Mouse (Mus musculus): ENCODE results near the gene Thoc5. TPM values are rescaled to one million over a fixed set of nuclear protein-coding genes. Genes with fewer than 3 reads are reported as not detected.

Thoc5 gene
- polyA plus RNA-seq, 1 experiment from 2014 or later: 40.5 TPM

- Histone ChIP-seq H3K9me3 (ENCODE audit: control insufficient read depth, low read length) (no peaks in the 10 kb centered on the region), H3K36me3 (ENCODE audit: control insufficient read depth, insufficient read depth, low read length) (no peaks in the 10 kb centered on the region), H3K4me3 (ENCODE audit: low read depth, low read length) (no peak overlapping the region), H3K4me1 (replicated peaks; ENCODE audit: control insufficient read depth, insufficient read depth, low read length) (no peaks in the 10 kb centered on the region), H3K9ac (ENCODE audit: low read depth, low read length) (no peak overlapping the region), H3K27me3 (replicated peaks; ENCODE audit: control insufficient read depth, insufficient read depth, low read length) (no peaks in the 10 kb centered on the region), H3K27ac (ENCODE audit: low read depth, low read length) (no peak overlapping the region), H3K4me2 (no peak overlapping the region)
- DNase-seq (ENCODE audit: low spot score) (no peak), ATAC-seq (replicated peaks; ENCODE audit: low FRiP score) (no peak)
- 52% methylated on average over 11 of the region's 11 CpGs for WGBS
These were observed 33.1 kb upstream of the Thoc5 start for GRCm38 (mm10) chr11:4861816-4862604.

- DNase-seq (ENCODE audit: low spot score): no peak
- no peaks in the 10 kb centered on the region for H3K27me3 ChIP-seq (replicated peaks; ENCODE audit: control insufficient read depth, insufficient read depth, low read length)
- no peak overlapping the region for H3K9ac ChIP-seq (ENCODE audit: low read depth, low read length)
- no peaks in the 10 kb centered on the region for H3K9me3 ChIP-seq (ENCODE audit: control insufficient read depth, low read length)
- H3K27ac ChIP-seq (ENCODE audit: low read depth, low read length): no peak overlapping the region
- no peak overlapping the region for H3K4me2 ChIP-seq
- ATAC-seq (replicated peaks; ENCODE audit: low FRiP score): no peak
- no peaks in the 10 kb centered on the region for H3K36me3 ChIP-seq (ENCODE audit: control insufficient read depth, insufficient read depth, low read length)
- H3K4me1 ChIP-seq (replicated peaks; ENCODE audit: control insufficient read depth, insufficient read depth, low read length): no peaks in the 10 kb centered on the region
- no peak overlapping the region for H3K4me3 ChIP-seq (ENCODE audit: low read depth, low read length)
- 82% methylated on average over 1 of the region's 1 CpGs for WGBS
These were observed 32.4 kb upstream of the Thoc5 start for GRCm38 (mm10) chr11:4862730-4863129.

GRCm38 (mm10) chr11:4865645-4866251 lies 29.4 kb upstream of the Thoc5 start:
- Histone ChIP-seq H3K27me3 (replicated peaks; ENCODE audit: control insufficient read depth, insufficient read depth, low read length) (no peaks in the 10 kb centered on the region), H3K27ac (ENCODE audit: low read depth, low read length) (no peak overlapping the region), H3K36me3 (ENCODE audit: control insufficient read depth, insufficient read depth, low read length) (no peaks in the 10 kb centered on the region), H3K4me1 (replicated peaks; ENCODE audit: control insufficient read depth, insufficient read depth, low read length) (no peaks in the 10 kb centered on the region), H3K4me2 (no peak overlapping the region), H3K4me3 (ENCODE audit: low read depth, low read length) (no peak overlapping the region), H3K9ac (ENCODE audit: low read depth, low read length) (no peak overlapping the region), H3K9me3 (ENCODE audit: control insufficient read depth, low read length) (no peaks in the 10 kb centered on the region)
- no peak for DNase-seq (ENCODE audit: low spot score)
- 31% methylated on average over 10 of the region's 10 CpGs for WGBS
- ATAC-seq (replicated peaks; ENCODE audit: low FRiP score): no peak

GRCm38 (mm10) chr11:4873755-4874475 lies 21.2 kb upstream of the Thoc5 start, which contains the start of gene Nipsnap1:
Nipsnap1 (plus strand) TSS chr11:4873951.
- Histone ChIP-seq H3K4me1 (replicated peaks; ENCODE audit: control insufficient read depth, insufficient read depth, low read length) (0 out of 2 replicates have a peak, but pooled peaks cover 3% of the 10 kb centered on the region), H3K27ac (ENCODE audit: low read depth, low read length) (peak within 1 kb of the TSS; percentile 70), H3K27me3 (replicated peaks; ENCODE audit: control insufficient read depth, insufficient read depth, low read length) (no peaks in the 10 kb centered on the region), H3K9ac (ENCODE audit: low read depth, low read length) (peak within 1 kb of the TSS; percentile 58), H3K9me3 (ENCODE audit: control insufficient read depth, low read length) (no peaks in the 10 kb centered on the region), H3K4me2 (peak within 1 kb of the TSS; percentile 83), H3K36me3 (ENCODE audit: control insufficient read depth, insufficient read depth, low read length) (peaks cover 6% of the 10 kb centered on the region; the same call in 1 of the 2 replicates), H3K4me3 (ENCODE audit: low read depth, low read length) (peak within 1 kb of the TSS; percentile 56)
- DNase-seq (ENCODE audit: low spot score): peak; percentile 88
- ATAC-seq (replicated peaks; ENCODE audit: low FRiP score): peak; percentile 91
- 1% methylated on average over 30 of the region's 30 CpGs for WGBS

GRCm38 (mm10) chr11:4874551-4874950 lies 20.6 kb upstream of the Thoc5 start:
- 0 out of 2 replicates have a peak, but pooled peaks cover 3% of the 10 kb centered on the region for H3K4me1 ChIP-seq (replicated peaks; ENCODE audit: control insufficient read depth, insufficient read depth, low read length)
- peak overlapping the region; percentile 58 for H3K9ac ChIP-seq (ENCODE audit: low read depth, low read length)
- H3K4me3 ChIP-seq (ENCODE audit: low read depth, low read length): peak overlapping the region; percentile 56
- DNase-seq (ENCODE audit: low spot score) (peak; percentile 44), ATAC-seq (replicated peaks; ENCODE audit: low FRiP score) (peak; percentile 83)
- peaks cover 6% of the 10 kb centered on the region; the same call in 1 of the 2 replicates for H3K36me3 ChIP-seq (ENCODE audit: control insufficient read depth, insufficient read depth, low read length)
- peak overlapping the region; percentile 70 for H3K27ac ChIP-seq (ENCODE audit: low read depth, low read length)
- H3K4me2 ChIP-seq: peak overlapping the region; percentile 83
- WGBS: 11% methylated on average over 10 of the region's 10 CpGs
- no peaks in the 10 kb centered on the region for H3K9me3 ChIP-seq (ENCODE audit: control insufficient read depth, low read length)
- H3K27me3 ChIP-seq (replicated peaks; ENCODE audit: control insufficient read depth, insufficient read depth, low read length): no peaks in the 10 kb centered on the region

GRCm38 (mm10) chr11:4881087-4881486 lies 14.0 kb upstream of the Thoc5 start:
- 79% methylated on average over 4 of the region's 4 CpGs for WGBS
- Histone ChIP-seq H3K27me3 (replicated peaks; ENCODE audit: control insufficient read depth, insufficient read depth, low read length) (no peaks in the 10 kb centered on the region), H3K4me2 (no peak overlapping the region), H3K27ac (ENCODE audit: low read depth, low read length) (no peak overlapping the region), H3K36me3 (ENCODE audit: control insufficient read depth, insufficient read depth, low read length) (peaks cover 4% of the 10 kb centered on the region; the same call in 1 of the 2 replicates), H3K4me3 (ENCODE audit: low read depth, low read length) (no peak overlapping the region), H3K9ac (ENCODE audit: low read depth, low read length) (no peak overlapping the region), H3K4me1 (replicated peaks; ENCODE audit: control insufficient read depth, insufficient read depth, low read length) (peaks cover 10% of the 10 kb centered on the region), H3K9me3 (ENCODE audit: control insufficient read depth, low read length) (no peaks in the 10 kb centered on the region)
- no peak for DNase-seq (ENCODE audit: low spot score)
- ATAC-seq (replicated peaks; ENCODE audit: low FRiP score): no peak

- peaks cover 10% of the 10 kb centered on the region for H3K4me1 ChIP-seq (replicated peaks; ENCODE audit: control insufficient read depth, insufficient read depth, low read length)
- WGBS: 50% methylated on average over 14 of the region's 14 CpGs
- 0 out of 2 replicates have a peak overlapping the region, but pooled peaks have one; percentile 55 for H3K27ac ChIP-seq (ENCODE audit: low read depth, low read length)
- H3K4me3 ChIP-seq (ENCODE audit: low read depth, low read length): no peak overlapping the region
- ATAC-seq (replicated peaks; ENCODE audit: low FRiP score): peak; percentile 74
- H3K36me3 ChIP-seq (ENCODE audit: control insufficient read depth, insufficient read depth, low read length): no peaks in the 10 kb centered on the region
- peak; percentile 47 for DNase-seq (ENCODE audit: low spot score)
- H3K9me3 ChIP-seq (ENCODE audit: control insufficient read depth, low read length): no peaks in the 10 kb centered on the region
- H3K4me2 ChIP-seq: peak overlapping the region; percentile 46
- H3K27me3 ChIP-seq (replicated peaks; ENCODE audit: control insufficient read depth, insufficient read depth, low read length): no peaks in the 10 kb centered on the region
- no peak overlapping the region for H3K9ac ChIP-seq (ENCODE audit: low read depth, low read length)
These were observed 12.1 kb upstream of the Thoc5 start for GRCm38 (mm10) chr11:4882892-4883627.

GRCm38 (mm10) chr11:4885385-4885903 lies 9.7 kb upstream of the Thoc5 start:
- ATAC-seq (replicated peaks; ENCODE audit: low FRiP score) (no peak), DNase-seq (ENCODE audit: low spot score) (no peak)
- H3K4me2 ChIP-seq: no peak overlapping the region
- peaks cover 10% of the 10 kb centered on the region; the same call in 1 of the 2 replicates for H3K36me3 ChIP-seq (ENCODE audit: control insufficient read depth, insufficient read depth, low read length)
- no peaks in the 10 kb centered on the region for H3K27me3 ChIP-seq (replicated peaks; ENCODE audit: control insufficient read depth, insufficient read depth, low read length)
- WGBS: 56% methylated on average over 2 of the region's 2 CpGs
- no peak overlapping the region for H3K4me3 ChIP-seq (ENCODE audit: low read depth, low read length)
- peaks cover 10% of the 10 kb centered on the region for H3K4me1 ChIP-seq (replicated peaks; ENCODE audit: control insufficient read depth, insufficient read depth, low read length)
- H3K9me3 ChIP-seq (ENCODE audit: control insufficient read depth, low read length): no peaks in the 10 kb centered on the region
- H3K27ac ChIP-seq (ENCODE audit: low read depth, low read length): no peak overlapping the region
- no peak overlapping the region for H3K9ac ChIP-seq (ENCODE audit: low read depth, low read length)

Measured in liver, embryonic 11.5 days (tissue).